Mouse (Mus musculus) midbrain, embryonic 11.5 days (tissue): ENCODE measurements around the gene Brpf1. TPM values are rescaled to one million over a fixed set of nuclear protein-coding genes. Genes with fewer than 3 reads are reported as not detected.
"Not testable (repeated sequence)": the region's sequence is repeated elsewhere in the genome, so short reads cannot be mapped to it uniquely, and the experiment has no call there.

ENCODE experiments used
- ATAC-seq: fragments of 200-750 bp; cut with Nextera tagmentation; 2 replicates; pipeline ENCODE4 v1.8.0; 2017; ENCODE audit warnings: moderate TSS enrichment, moderate library complexity; ENCODE audit not compliant: low FRiP score
- DNase-seq: peaks from one replicate; pipeline ENCODE4 v3.0.0; 2015; ENCODE audit warnings: low spot score; ENCODE audit errors: missing footprints
- H3K27ac ChIP-seq: fragments of 300-500 bp; sonication (generic); 2 replicates; pipeline ENCODE4 v1.5.1; 2014; ENCODE audit warnings: low read depth, low read length
- H3K27me3 ChIP-seq: fragments of 300-500 bp; sonication (generic); 2 replicates; pipeline ENCODE4 v1.6.1; 2014; ENCODE audit warnings: mild to moderate bottlenecking, low read length, moderate library complexity, mixed read lengths; ENCODE audit not compliant: control insufficient read depth, insufficient read depth
- H3K36me3 ChIP-seq: fragments of 300-500 bp; sonication (generic); 2 replicates; pipeline ENCODE4 v1.6.1; 2014; ENCODE audit warnings: mild to moderate bottlenecking, low read length, moderate library complexity, mixed read lengths; ENCODE audit not compliant: control insufficient read depth, insufficient read depth
- H3K4me1 ChIP-seq: fragments of 300-500 bp; sonication (generic); 2 replicates; pipeline ENCODE4 v1.6.1; 2014; ENCODE audit warnings: low read length; ENCODE audit not compliant: control insufficient read depth, insufficient read depth
- H3K4me2 ChIP-seq: fragments of 300-500 bp; sonication (generic); 2 replicates; pipeline ENCODE4 v1.6.1; 2014; ENCODE audit warnings: mild to moderate bottlenecking, moderate library complexity
- H3K4me3 ChIP-seq: fragments of 300-500 bp; sonication (generic); 2 replicates; pipeline ENCODE4 v1.5.1; 2014; ENCODE audit warnings: low read depth, low read length
- H3K9ac ChIP-seq: fragments of 300-500 bp; sonication (generic); 2 replicates; pipeline ENCODE4 v1.6.1; 2014; ENCODE audit warnings: low read length
- H3K9me3 ChIP-seq: fragments of 300-500 bp; sonication (generic); 2 replicates; pipeline ENCODE4 v1.6.1; 2016; ENCODE audit warnings: low read length; ENCODE audit not compliant: control insufficient read depth
- WGBS: fragments of 180-500 bp; shearing (Covaris S2); extraction: QIAGEN DNeasy Blood & Tissue Kit; methylation state at CpG from one replicate; pipeline ENCODE4 v1.1.7; 2014; 5-methylcytosine and 5-hydroxymethylcytosine counted together
- polyA plus RNA-seq: library from polyadenylated mRNA; unstranded; fragments of >200 nt; fragmentation: Nextera tagmentation; extraction: Ambion mirVana; gene quantifications from 2 replicates; pipeline ENCODE4 v1.2.1, GENCODE M21; 2014

The Brpf1 gene
- polyA plus RNA-seq, 1 experiment from 2014 or later = 22.8 TPM

GRCm38 (mm10) chr6:113329396-113329795, 22.5 kb downstream of the Brpf1 start:
- Histone ChIP-seq H3K36me3 (peaks cover 3% of the 10 kb centered on the region), H3K9me3 (no peaks in the 10 kb centered on the region), H3K4me1 (peaks cover 7% of the 10 kb centered on the region; the same call in 1 of the 2 replicates), H3K9ac (no peak overlapping the region), H3K4me3 (no peak overlapping the region), H3K27me3 (no peaks in the 10 kb centered on the region), H3K27ac (no peak overlapping the region), H3K4me2 (no peak overlapping the region)
- peak; percentile 28 for DNase-seq
- WGBS = 90% methylated on average over 1 of the region's 1 CpGs
- no peak for ATAC-seq

- Histone ChIP-seq H3K36me3 (peaks cover 2% of the 10 kb centered on the region; the same call in 1 of the 2 replicates), H3K4me1 (peaks cover 7% of the 10 kb centered on the region; the same call in 1 of the 2 replicates), H3K9me3 (no peaks in the 10 kb centered on the region), H3K27me3 (no peaks in the 10 kb centered on the region), H3K4me2 (no peak overlapping the region), H3K4me3 (no peak overlapping the region), H3K9ac (no peak overlapping the region), H3K27ac (no peak overlapping the region)
- WGBS = 71% methylated on average over 2 of the region's 2 CpGs
- ATAC-seq (no peak), DNase-seq (no peak)
These were observed 23.6 kb downstream of the Brpf1 start for GRCm38 (mm10) chr6:113330547-113330946.

GRCm38 (mm10) chr6:113331721-113332120, 24.8 kb downstream of the Brpf1 start:
- Histone ChIP-seq H3K27me3 (no peaks in the 10 kb centered on the region), H3K9me3 (no peaks in the 10 kb centered on the region), H3K27ac (no peak overlapping the region), H3K36me3 (peaks cover 5% of the 10 kb centered on the region; the same call in 1 of the 2 replicates), H3K9ac (no peak overlapping the region), H3K4me2 (no peak overlapping the region), H3K4me3 (no peak overlapping the region), H3K4me1 (peaks cover 5% of the 10 kb centered on the region; the same call in 1 of the 2 replicates)
- 91% methylated on average over 11 of the region's 11 CpGs for WGBS
- DNase-seq (peak; percentile 26), ATAC-seq (no peak)

GRCm38 (mm10) chr6:113332734-113333133, 25.8 kb downstream of the Brpf1 start:
- WGBS = 74% methylated on average over 6 of the region's 6 CpGs
- H3K4me2 ChIP-seq, H3K9ac ChIP-seq, ATAC-seq, H3K27ac ChIP-seq, H3K9me3 ChIP-seq, H3K4me1 ChIP-seq, H3K36me3 ChIP-seq, H3K4me3 ChIP-seq, H3K27me3 ChIP-seq: not testable (repeated sequence)
- DNase-seq = peak; percentile 45

- peaks cover 5% of the 10 kb centered on the region; the same call in 1 of the 2 replicates for H3K36me3 ChIP-seq
These were observed 26.4 kb downstream of the Brpf1 start for GRCm38 (mm10) chr6:113333137-113333950.

GRCm38 (mm10) chr6:113334216-113334615, 27.3 kb downstream of the Brpf1 start:
- 82% methylated on average over 6 of the region's 6 CpGs for WGBS
- no peak for ATAC-seq
- no peak for DNase-seq

More at GRCm38 (mm10) chr6:113333137-113333950, 26.4 kb downstream of the Brpf1 start:
- Histone ChIP-seq H3K4me1 (no peaks in the 10 kb centered on the region), H3K27me3 (no peaks in the 10 kb centered on the region), H3K4me3 (no peak overlapping the region), H3K9ac (no peak overlapping the region), H3K27ac (no peak overlapping the region), H3K9me3 (no peaks in the 10 kb centered on the region), H3K4me2 (no peak overlapping the region)
- 88% methylated on average over 14 of the region's 14 CpGs for WGBS
- no peak for ATAC-seq
- DNase-seq = peak; percentile 73

GRCm38 (mm10) chr6:113336852-113337620, 30.1 kb downstream of the Brpf1 start:
- WGBS = 82% methylated on average over 8 of the region's 8 CpGs
- H3K9me3 ChIP-seq = no peaks in the 10 kb centered on the region
- H3K4me3 ChIP-seq = no peak overlapping the region
- H3K27me3 ChIP-seq = no peaks in the 10 kb centered on the region
- no peaks in the 10 kb centered on the region for H3K4me1 ChIP-seq
- H3K27ac ChIP-seq = no peak overlapping the region
- ATAC-seq = no peak
- no peak overlapping the region for H3K4me2 ChIP-seq
- H3K36me3 ChIP-seq = 0 out of 2 replicates have a peak, but pooled peaks cover 3% of the 10 kb centered on the region
- no peak overlapping the region for H3K9ac ChIP-seq
- DNase-seq = no peak

More at GRCm38 (mm10) chr6:113334216-113334615, 27.3 kb downstream of the Brpf1 start:
- H3K4me3 ChIP-seq = no peak overlapping the region
- no peaks in the 10 kb centered on the region for H3K9me3 ChIP-seq
- no peak overlapping the region for H3K9ac ChIP-seq
- no peak overlapping the region for H3K4me2 ChIP-seq
- H3K27me3 ChIP-seq = no peaks in the 10 kb centered on the region
- H3K36me3 ChIP-seq = peaks cover 5% of the 10 kb centered on the region; the same call in 1 of the 2 replicates
- no peaks in the 10 kb centered on the region for H3K4me1 ChIP-seq
- H3K27ac ChIP-seq = no peak overlapping the region

- Histone ChIP-seq H3K4me2 (no peak overlapping the region), H3K4me1 (peaks cover 6% of the 10 kb centered on the region), H3K27ac (no peak overlapping the region), H3K36me3 (no peaks in the 10 kb centered on the region), H3K27me3 (no peaks in the 10 kb centered on the region), H3K4me3 (no peak overlapping the region), H3K9me3 (no peaks in the 10 kb centered on the region), H3K9ac (no peak overlapping the region)
- DNase-seq = no peak
- WGBS = 83% methylated on average over 6 of the region's 6 CpGs
- no peak for ATAC-seq
These were observed 34.6 kb downstream of the Brpf1 start for GRCm38 (mm10) chr6:113341574-113341973.

- no peaks in the 10 kb centered on the region for H3K36me3 ChIP-seq
- 57% methylated on average over 4 of the region's 7 CpGs for WGBS
- DNase-seq (no peak), ATAC-seq (no peak)
- H3K27ac ChIP-seq = no peak overlapping the region
- peak overlapping the region; percentile 3; the same call in 1 of the 2 replicates for H3K4me2 ChIP-seq
- no peak overlapping the region for H3K4me3 ChIP-seq
- H3K4me1 ChIP-seq = peaks cover 6% of the 10 kb centered on the region
- no peak overlapping the region for H3K9ac ChIP-seq
- H3K27me3 ChIP-seq = no peaks in the 10 kb centered on the region
- H3K9me3 ChIP-seq = no peaks in the 10 kb centered on the region
These were observed 35.4 kb downstream of the Brpf1 start for GRCm38 (mm10) chr6:113342297-113342696.
